Mouse (Mus musculus) embryonic facial prominence, embryonic 12.5 days (tissue): ENCODE results near the gene Gm9844. TPM values are rescaled to one million over a fixed set of nuclear protein-coding genes. Genes with fewer than 3 reads are reported as not detected.

Source experiments
- ATAC-seq: fragments of 200-750 bp; cut with Nextera tagmentation; 2 replicates; pipeline ENCODE4 v1.8.0; 2017; ENCODE audit not compliant: insufficient number of reproducible peaks, insufficient read depth, low FRiP score, low TSS enrichment
- H3K27ac ChIP-seq: fragments of 300-500 bp; sonication (generic); 2 replicates; pipeline ENCODE4 v1.5.1; 2016; ENCODE audit warnings: mild to moderate bottlenecking
- H3K27me3 ChIP-seq: fragments of 300-500 bp; sonication (generic); 2 replicates; pipeline ENCODE4 v1.6.1; 2016; ENCODE audit warnings: mild to moderate bottlenecking, moderate library complexity
- H3K36me3 ChIP-seq: fragments of 300-500 bp; sonication (generic); 2 replicates; pipeline ENCODE4 v1.6.1; 2016; ENCODE audit warnings: mild to moderate bottlenecking
- H3K4me1 ChIP-seq: fragments of 300-500 bp; sonication (generic); 2 replicates; pipeline ENCODE4 v1.6.1; 2016
- H3K4me2 ChIP-seq: fragments of 300-500 bp; sonication (generic); replicated peaks from 2 replicates; pipeline ENCODE4 v1.6.1; 2016; ENCODE audit warnings: mild to moderate bottlenecking, moderate library complexity
- H3K4me3 ChIP-seq: fragments of 300-500 bp; sonication (generic); 2 replicates; pipeline ENCODE4 v1.5.1; 2016; ENCODE audit warnings: mild to moderate bottlenecking
- H3K9ac ChIP-seq: fragments of 300-500 bp; sonication (generic); 2 replicates; pipeline ENCODE4 v1.6.1; 2016; ENCODE audit warnings: mild to moderate bottlenecking, moderate library complexity
- H3K9me3 ChIP-seq: fragments of 300-500 bp; sonication (generic); 2 replicates; pipeline ENCODE4 v1.6.1; 2016; ENCODE audit warnings: mild to moderate bottlenecking, moderate library complexity
- WGBS: fragments of 180-500 bp; shearing (Covaris S2); methylation state at CpG from one replicate; pipeline ENCODE4 v1.1.7; 2016; 5-methylcytosine and 5-hydroxymethylcytosine counted together
- polyA plus RNA-seq: library from polyadenylated mRNA; unstranded; fragments of >200 nt; fragmentation: Nextera tagmentation; extraction: Ambion mirVana; gene quantifications from 2 replicates; pipeline ENCODE4 v1.2.1, GENCODE M21; 2016

Gene Gm9844
- polyA plus RNA-seq, 1 experiment from 2014 or later, result 17.9 TPM

DNA sequence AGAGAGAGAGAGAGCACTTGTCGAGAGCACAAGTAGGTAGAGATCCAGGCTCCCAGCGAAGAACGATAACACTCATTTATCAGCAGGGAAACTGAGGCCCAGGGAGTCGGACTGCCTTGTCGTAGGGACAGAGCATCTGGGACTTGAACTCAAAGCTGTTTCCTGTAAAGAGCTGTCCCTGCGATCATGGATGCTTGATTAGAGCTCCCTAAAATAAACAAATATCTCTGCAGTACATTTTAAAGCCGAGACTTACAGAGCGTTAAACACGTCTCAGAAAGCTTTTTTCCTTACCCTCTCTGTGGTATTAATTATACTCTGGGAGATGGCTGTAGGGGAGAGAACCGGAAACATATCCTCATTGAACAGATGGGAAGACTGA, 41.4 kb downstream of the Gm9844 start:
- H3K9me3 ChIP-seq, result no peaks in the 10 kb centered on the region
- peaks cover 36% of the 10 kb centered on the region for H3K4me1 ChIP-seq
- ATAC-seq, result no peak
- H3K27ac ChIP-seq, result peak overlapping the region; percentile 81
- H3K4me2 ChIP-seq, result peak overlapping the region; percentile 74
- H3K9ac ChIP-seq, result peak overlapping the region; percentile 84
- no peaks in the 10 kb centered on the region for H3K27me3 ChIP-seq
- peak overlapping the region; percentile 78 for H3K4me3 ChIP-seq
- 0 out of 2 replicates have a peak, but pooled peaks cover under 1% of the 10 kb centered on the region for H3K36me3 ChIP-seq
- 36% methylated on average over 10 of the region's 10 CpGs for WGBS

DNA sequence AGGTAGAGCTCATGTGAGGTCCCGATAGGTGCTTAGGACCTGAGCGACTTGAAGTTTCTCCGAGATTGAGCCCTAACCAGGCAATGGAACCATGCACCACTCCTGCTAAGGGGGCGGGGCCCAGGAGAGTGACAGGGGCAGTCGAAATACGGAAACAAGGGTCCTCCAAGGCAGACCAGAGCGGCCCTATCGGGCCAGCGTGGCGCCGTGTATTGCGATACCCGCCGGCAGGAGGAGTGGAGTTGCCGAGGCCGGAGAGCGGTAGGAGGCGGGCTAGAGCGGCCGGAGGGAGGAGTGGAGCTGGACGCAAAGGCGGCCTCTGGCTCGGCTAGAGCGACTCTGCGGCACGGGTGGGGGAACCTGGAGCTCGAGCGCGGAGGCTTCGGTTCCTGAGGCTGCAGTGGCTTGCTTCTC, 42.1 kb downstream of the Gm9844 start:
- peak overlapping the region; percentile 81; the same call in 1 of the 2 replicates for H3K27ac ChIP-seq
- WGBS, result under 1% methylated on average over 30 of the region's 30 CpGs
- H3K4me1 ChIP-seq, result peaks cover 36% of the 10 kb centered on the region

DNA sequence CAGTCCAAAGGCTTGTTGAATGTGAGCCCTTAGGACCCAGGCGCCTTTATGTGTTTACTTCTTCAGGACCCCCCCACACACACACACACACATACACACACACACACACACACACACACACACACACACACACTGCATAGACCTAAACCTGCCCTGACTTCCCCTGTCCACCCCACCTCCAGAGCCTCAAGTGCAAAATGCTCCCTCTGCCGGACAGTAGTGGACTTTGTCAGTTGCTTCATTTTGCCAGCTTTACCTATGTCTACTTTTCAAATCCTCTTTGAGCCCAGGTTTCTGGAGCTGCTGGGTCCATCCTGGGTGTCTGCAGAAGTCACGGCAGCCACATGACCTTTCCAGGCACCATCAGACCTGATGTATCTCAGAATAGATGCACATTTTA, 42.9 kb downstream of the Gm9844 start:
- no peak for ATAC-seq
- 14% methylated on average over 3 of the region's 3 CpGs for WGBS
- H3K4me2 ChIP-seq, result peak overlapping the region; percentile 74

More for the DNA sequence above, 42.1 kb downstream of the Gm9844 start:
- Histone ChIP-seq H3K9ac (peak overlapping the region; percentile 84), H3K4me3 (peak overlapping the region; percentile 78), H3K4me2 (peak overlapping the region; percentile 74), H3K9me3 (no peaks in the 10 kb centered on the region), H3K36me3 (peaks cover 7% of the 10 kb centered on the region; the same call in 1 of the 2 replicates), H3K27me3 (no peaks in the 10 kb centered on the region)
- ATAC-seq, result peak; percentile 96

DNA sequence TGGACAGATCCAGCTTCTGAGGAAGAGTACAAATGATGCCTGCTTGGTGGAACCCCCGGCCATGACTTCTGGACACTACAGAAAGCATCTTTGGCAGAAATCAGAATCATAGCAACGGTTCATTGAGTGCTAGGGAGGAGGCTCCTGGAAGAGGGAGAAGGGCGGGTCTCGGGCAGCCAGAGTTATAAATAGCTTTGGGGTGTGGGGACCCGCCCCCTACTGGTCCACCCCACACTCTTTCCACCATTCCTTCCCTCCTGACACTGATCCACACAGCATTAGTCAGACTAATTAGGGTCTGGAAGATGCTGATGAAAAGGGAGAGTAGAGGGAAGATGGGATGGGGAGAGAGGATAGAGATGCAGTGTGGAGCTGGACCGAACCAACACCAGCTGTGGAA, 44.5 kb downstream of the Gm9844 start:
- peak overlapping the region; percentile 30; the same call in 1 of the 2 replicates for H3K4me2 ChIP-seq
- peak overlapping the region; percentile 33; the same call in 1 of the 2 replicates for H3K9ac ChIP-seq
- ATAC-seq, result no peak
- no peaks in the 10 kb centered on the region for H3K27me3 ChIP-seq
- 44% methylated on average over 6 of the region's 6 CpGs for WGBS
- peaks cover 36% of the 10 kb centered on the region for H3K4me1 ChIP-seq
- peaks cover 13% of the 10 kb centered on the region; the same call in 1 of the 2 replicates for H3K36me3 ChIP-seq
- H3K9me3 ChIP-seq, result no peaks in the 10 kb centered on the region
- H3K4me3 ChIP-seq, result no peak overlapping the region
- 0 out of 2 replicates have a peak overlapping the region, but pooled peaks have one; percentile 50 for H3K27ac ChIP-seq

More for the DNA sequence above, 42.9 kb downstream of the Gm9844 start:
- Histone ChIP-seq H3K27ac (no peak overlapping the region), H3K36me3 (peaks cover 13% of the 10 kb centered on the region; the same call in 1 of the 2 replicates), H3K4me3 (peak overlapping the region; percentile 78), H3K9me3 (no peaks in the 10 kb centered on the region), H3K27me3 (no peaks in the 10 kb centered on the region), H3K4me1 (peaks cover 36% of the 10 kb centered on the region), H3K9ac (peak overlapping the region; percentile 84)

DNA sequence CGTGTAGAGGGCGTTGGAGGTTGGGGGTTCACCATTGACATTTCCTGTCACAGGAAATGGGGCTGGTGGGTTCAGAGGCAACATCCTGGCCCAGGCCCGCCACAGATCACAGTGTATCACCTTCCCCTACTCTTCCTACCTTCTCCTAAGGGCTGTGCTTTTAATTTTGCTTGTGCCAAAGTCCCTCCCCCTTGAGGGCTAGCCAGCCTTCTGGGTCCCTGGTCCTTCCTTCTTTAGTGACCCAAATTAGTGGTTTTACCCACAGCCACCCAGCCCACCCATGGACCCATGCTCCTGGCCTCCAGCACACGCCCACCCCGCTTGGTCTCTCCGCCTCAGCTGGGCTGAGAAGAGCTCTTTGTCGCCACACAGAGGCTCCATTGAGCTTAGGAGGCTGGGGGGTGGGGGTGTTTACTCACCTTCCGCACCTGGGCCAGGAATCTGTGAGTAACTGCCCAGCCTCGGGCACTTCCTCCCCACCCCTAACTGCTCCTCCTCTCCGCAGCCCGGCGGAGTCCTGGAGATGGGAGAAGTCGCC, 45.3 kb downstream of the Gm9844 start:
- Histone ChIP-seq H3K4me2 (peak overlapping the region; percentile 30), H3K9me3 (no peaks in the 10 kb centered on the region), H3K9ac (peak overlapping the region; percentile 33)

More for the DNA sequence above, 45.3 kb downstream of the Gm9844 start:
- Histone ChIP-seq H3K27me3 (no peaks in the 10 kb centered on the region), H3K27ac (peak overlapping the region; percentile 50; the same call in 1 of the 2 replicates), H3K36me3 (peaks cover 17% of the 10 kb centered on the region), H3K4me3 (no peak overlapping the region), H3K4me1 (peaks cover 36% of the 10 kb centered on the region)
- no peak for ATAC-seq
- 14% methylated on average over 13 of the region's 13 CpGs for WGBS

Other genes starting within 250 kb of the Gm9844 start
- 2.8 and 3.5 TPM in 2 replicates for gene Lypd3, start 225.7 kb upstream of the Gm9844 start, polyA plus RNA-seq
- gene Tex101, start 185.5 kb upstream of the Gm9844 start, polyA plus RNA-seq, result not detected in 2 replicates
- not detected in 2 replicates for gene BC049730, start 153.0 kb upstream of the Gm9844 start, polyA plus RNA-seq
- not detected in 2 replicates for gene Gm4763, start 135.3 kb upstream of the Gm9844 start, polyA plus RNA-seq
- gene Cd177, start 101.9 kb upstream of the Gm9844 start, polyA plus RNA-seq, result 0.37 and 0.96 TPM in 2 replicates
- 0.38 TPM in 1 of 2 replicates, not detected in the other for gene Ceacam10, start 85.0 kb upstream of the Gm9844 start, polyA plus RNA-seq
- not detected in 2 replicates for gene Lypd4, start 7.7 kb downstream of the Gm9844 start, polyA plus RNA-seq
- not detected in 2 replicates for gene Dmrtc2, start 7.8 kb downstream of the Gm9844 start, polyA plus RNA-seq
- 2,196 and 2,318 TPM in 2 replicates for gene Rps19, start 22.2 kb downstream of the Gm9844 start, polyA plus RNA-seq
- gene Cd79a, start 35.2 kb downstream of the Gm9844 start, polyA plus RNA-seq, result 0.26 and 0.61 TPM in 2 replicates
- gene Arhgef1, start 40.7 kb downstream of the Gm9844 start, polyA plus RNA-seq, result 114 and 120 TPM in 2 replicates
- not detected in 2 replicates for gene Gm4881, start 82.3 kb downstream of the Gm9844 start, polyA plus RNA-seq
- gene Rabac1, start 110.5 kb downstream of the Gm9844 start, polyA plus RNA-seq, result 106 and 116 TPM in 2 replicates
- 3.8 and 7.4 TPM in 2 replicates for gene Atp1a3, start 143.7 kb downstream of the Gm9844 start, polyA plus RNA-seq
- gene Grik5, start 210.1 kb downstream of the Gm9844 start, polyA plus RNA-seq, result 12.4 and 13.1 TPM in 2 replicates
- gene Zfp574, start 210.4 kb downstream of the Gm9844 start, polyA plus RNA-seq, result 38.8 and 41.5 TPM in 2 replicates